Mouse (Mus musculus) olfactory bulb, adult 2 months (tissue): ENCODE measurements at regions not wholly inside any gene's neighbourhood (a gene's known extent, or its start where the extent isn't known, plus 50 kb on each side); places are given as distances from the start of the nearest gene placed in this dataset.

Experiments
- CTCF ChIP-seq: fragments of 200-500 bp; IDR thresholded peaks from 2 replicates; pipeline ENCODE4 v1.5.1; 2012; ENCODE audit warnings: low read depth, mild to moderate bottlenecking, low read length, moderate library complexity; ENCODE audit not compliant: insufficient read depth
- POLR2A ChIP-seq: fragments of 200-500 bp; IDR thresholded peaks from 2 replicates; pipeline ENCODE4 v1.6.1; 2012; ENCODE audit warnings: mild to moderate bottlenecking, low read depth, low read length, moderate library complexity; ENCODE audit not compliant: insufficient read depth

- TF ChIP-seq CTCF: no peak
- no peak for TF ChIP-seq POLR2A
These were observed 394.4 kb downstream of the Prdm2 start for GRCm38 (mm10) chr4:142818440-142818839.
